Mouse (Mus musculus): ENCODE measurements around the gene Olfr10. TPM values are rescaled to one million over a fixed set of nuclear protein-coding genes. Genes with fewer than 3 reads are reported as not detected.
"Not testable (repeated sequence)": the region's sequence is repeated elsewhere in the genome, so short reads cannot be mapped to it uniquely, and the experiment has no call there.

Olfr10 gene
- total RNA-seq, 2 experiments from 2014 or later, result not detected

DNA sequence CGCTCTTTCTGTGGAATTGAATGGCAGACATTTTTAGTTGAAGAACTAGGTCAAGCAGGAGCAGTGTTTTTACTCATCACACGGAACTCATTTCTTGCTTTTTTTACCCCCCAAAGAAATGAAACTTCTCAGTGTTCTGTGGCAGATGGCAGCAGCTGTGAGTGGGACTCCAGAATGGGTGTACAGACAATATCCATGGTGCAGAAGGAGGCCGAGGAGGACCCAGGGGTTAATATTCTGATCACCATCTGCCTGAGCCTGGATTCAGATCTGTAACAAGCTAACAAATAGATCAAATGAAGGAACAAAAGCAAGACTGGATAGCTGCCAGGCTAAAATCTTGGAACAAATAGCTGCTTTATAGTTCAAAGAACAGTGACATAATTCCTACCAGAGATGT lies 11.8 kb upstream of the Olfr10 start:
- intact Hi-C loops (cut with DNase I), result no loop called here
- no peak for DNase-seq

DNA sequence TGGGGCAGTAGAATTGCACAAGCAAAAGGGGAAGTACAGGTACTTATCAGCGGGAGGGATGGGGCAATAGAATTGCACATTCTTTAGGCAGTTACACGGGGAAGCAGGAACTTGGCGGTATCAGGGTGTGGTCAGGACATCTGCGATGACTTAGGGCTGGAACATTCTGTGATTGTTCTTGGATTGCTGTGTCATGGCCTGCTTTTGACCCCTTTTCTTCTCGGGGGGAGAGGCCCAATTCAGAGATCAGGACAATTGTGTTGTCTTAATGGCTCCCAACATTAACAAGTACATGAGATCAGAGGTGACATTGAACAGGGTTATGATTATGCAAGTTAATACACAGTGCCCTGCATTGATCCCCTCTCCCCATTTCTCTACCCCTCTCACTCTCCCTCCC lies 4.0 kb downstream of the Olfr10 start:
- intact Hi-C loops (cut with DNase I); DNase-seq: not testable (repeated sequence)

DNA sequence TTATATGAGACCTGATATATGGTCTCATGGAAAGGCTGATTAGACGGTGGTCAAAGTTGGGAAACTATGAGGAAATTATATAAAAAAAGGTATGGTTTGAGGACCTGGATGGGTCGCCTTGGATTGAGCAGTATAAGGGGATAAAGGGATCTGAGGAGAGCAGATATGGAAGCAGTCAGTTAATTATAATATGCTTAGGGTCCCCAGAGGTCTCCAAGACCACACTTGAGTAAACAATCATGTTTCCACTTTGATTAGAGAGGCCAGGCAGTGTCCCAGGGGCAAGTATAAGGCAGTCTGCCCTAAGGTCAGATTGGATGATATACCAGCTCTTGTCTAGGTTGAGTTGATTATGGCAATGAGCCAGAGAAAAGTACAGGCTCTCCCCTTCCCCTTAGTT lies 17.9 kb downstream of the Olfr10 start, which contains the start of gene Olfr1391:
Olfr1391 (plus strand) TSS at position 301 of the 400 bp plus-strand sequence.
- DNase-seq, result no peak
- intact Hi-C loops (cut with DNase I), result no loop called here

DNA sequence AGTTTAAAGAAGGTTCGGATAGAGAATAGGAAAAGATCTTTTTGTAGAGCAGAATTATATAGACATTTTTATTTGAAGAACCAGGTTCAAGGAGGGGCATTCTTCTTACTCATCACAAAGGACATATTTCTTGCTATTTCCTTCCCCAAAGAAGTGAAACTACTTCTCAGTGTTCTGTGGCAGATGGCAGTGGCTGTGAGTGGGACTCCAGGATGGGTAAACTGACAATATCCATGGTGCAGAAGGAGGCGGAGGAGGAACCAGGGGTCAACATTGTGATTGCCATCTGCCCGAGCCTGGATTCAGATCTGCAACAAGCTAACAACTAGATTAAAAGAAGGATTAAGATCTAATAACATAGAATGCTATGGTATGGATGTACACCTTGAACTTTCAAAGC lies 22.2 kb downstream of the Olfr10 start:
- intact Hi-C loops (cut with DNase I), result no loop called here
- DNase-seq, result no peak

DNA sequence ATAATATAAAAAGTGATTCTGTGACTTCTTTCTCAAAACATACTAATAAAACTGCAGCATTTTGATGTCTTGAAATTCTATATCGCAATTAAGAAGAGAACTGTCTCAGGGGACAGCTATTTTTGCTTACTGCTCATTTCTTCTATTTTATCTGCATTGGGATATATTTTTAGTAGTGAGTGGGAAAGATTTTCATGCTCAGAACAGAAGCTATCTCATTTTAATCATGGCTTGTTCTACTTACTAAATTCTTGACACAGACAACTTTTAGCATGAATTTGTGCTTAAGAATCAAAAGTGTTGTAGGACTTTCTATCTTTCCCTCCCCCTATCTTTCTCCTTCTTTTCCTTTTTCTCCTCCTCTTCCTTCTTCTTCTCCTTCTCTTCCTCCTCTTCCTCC lies 25.1 kb downstream of the Olfr10 start:
- DNase-seq, result no peak
- intact Hi-C loops (cut with DNase I), result no loop called here

DNA sequence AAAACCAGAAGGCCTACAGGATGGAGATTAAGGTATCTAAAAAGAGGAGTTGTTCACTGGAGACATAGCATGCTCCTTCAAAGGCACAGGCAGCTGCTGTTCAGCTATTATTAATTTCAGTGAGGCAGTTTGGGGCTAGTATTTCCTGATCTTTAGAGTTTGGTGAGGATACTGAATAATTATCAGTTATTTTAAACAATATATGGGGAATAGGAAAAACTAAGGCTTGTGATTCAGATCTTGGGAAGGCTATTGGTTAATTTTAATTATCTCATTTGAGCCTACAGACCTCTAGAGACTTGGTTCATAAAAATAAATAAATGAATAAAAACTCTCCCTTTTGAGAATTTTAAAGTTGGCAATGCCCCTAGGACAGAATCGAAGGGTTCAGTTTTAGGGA lies 30.3 kb downstream of the Olfr10 start, which contains the start of gene Olfr1390:
Olfr1390 (plus strand) TSS at position 301 of the 400 bp plus-strand sequence.
- DNase-seq, result no peak
- intact Hi-C loops (cut with DNase I), result no loop called here

DNA sequence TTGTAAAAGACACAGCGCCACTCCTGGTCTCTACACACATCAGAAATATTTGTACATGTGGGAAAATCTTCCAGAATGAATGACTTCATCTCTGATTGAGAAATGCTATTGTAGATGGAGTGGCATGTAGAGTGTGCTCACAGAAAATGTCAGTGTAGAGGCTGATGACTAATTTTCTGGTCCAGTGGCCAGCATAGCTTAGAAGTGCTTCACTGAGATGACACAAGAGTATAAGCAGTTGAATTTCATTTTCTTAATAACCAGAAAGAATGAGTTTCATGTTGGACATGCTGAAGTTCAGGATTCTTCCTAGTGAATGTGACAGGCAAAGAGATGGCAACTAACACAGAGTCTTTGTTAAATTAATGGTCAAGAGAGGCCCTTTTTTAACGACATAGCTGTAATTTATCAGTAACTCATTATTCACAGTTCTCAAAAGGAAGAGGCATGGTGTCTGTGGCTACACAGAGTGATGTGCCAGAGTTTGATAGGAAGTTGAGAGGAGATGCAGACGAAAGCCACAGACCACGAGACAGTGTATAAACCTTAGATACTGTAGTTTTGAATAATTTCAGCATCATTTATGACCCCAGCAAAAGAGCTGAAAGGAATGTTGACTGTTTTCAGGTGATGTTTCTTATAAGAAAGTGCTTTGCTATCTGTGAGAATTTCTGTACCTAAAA lies 32.8 kb downstream of the Olfr10 start:
- no peak for DNase-seq
- intact Hi-C loops (cut with DNase I), result no loop called here

Other genes starting within 250 kb of the Olfr10 start
- under 1 TPM; 0.14 to 0.46 TPM for gene Tgtp2, start 240.5 kb upstream of the Olfr10 start, total RNA-seq (2021)
- gene Ifi47, start 228.2 kb upstream of the Olfr10 start, total RNA-seq (2021), result 1 to 10 TPM; 2.4 to 3.4 TPM
- 1 to 10 TPM; 1.2 to 1.4 TPM for gene Olfr1396, start 189.9 kb upstream of the Olfr10 start, total RNA-seq (2021)
- gene Olfr1395, start 162.5 kb upstream of the Olfr10 start, total RNA-seq (2021), result not detected
- gene Olfr1394, start 150.4 kb upstream of the Olfr10 start, total RNA-seq (2021), result not detected
- gene Btnl9, start 117.6 kb upstream of the Olfr10 start, total RNA-seq (2021), result 10 to 100 TPM; 48.3 to 52.4 TPM
- 10 to 100 TPM; 26.3 to 27.0 TPM for gene Zfp62, start 101.4 kb upstream of the Olfr10 start, total RNA-seq (2021)
- gene Mgat1, start 60.5 kb upstream of the Olfr10 start, total RNA-seq (2021), result 10 to 100 TPM; 59.3 to 68.4 TPM
- gene Olfr1393, start 26.4 kb upstream of the Olfr10 start, total RNA-seq (2021), result under 1 TPM; 0.32 to 0.48 TPM
- gene Olfr1392, start 19.5 kb upstream of the Olfr10 start, total RNA-seq (2021), result not detected
- not detected for gene Olfr1391, start 18.0 kb downstream of the Olfr10 start, total RNA-seq (2021)
- not detected for gene Olfr1390, start 30.4 kb downstream of the Olfr10 start, total RNA-seq (2021)
- not detected for gene Olfr1389, start 118.3 kb downstream of the Olfr10 start, total RNA-seq (2021)
- gene Olfr1388, start 131.9 kb downstream of the Olfr10 start, total RNA-seq (2021), result under 1 TPM in 1 of 2 experiments, not detected in 1; 0.07 TPM
- under 1 TPM in 1 of 2 experiments, not detected in 1; 0.05 TPM for gene Olfr1387, start 150.6 kb downstream of the Olfr10 start, total RNA-seq (2021)
- not detected for gene Olfr1386, start 160.3 kb downstream of the Olfr10 start, total RNA-seq (2021)
- gene Olfr1385, start 184.3 kb downstream of the Olfr10 start, total RNA-seq (2021), result not detected
- gene Olfr1384, start 202.0 kb downstream of the Olfr10 start, total RNA-seq (2021), result under 1 TPM; 0.22 to 0.26 TPM
- under 1 TPM; 0.41 to 0.63 TPM for gene Olfr1383, start 214.9 kb downstream of the Olfr10 start, total RNA-seq (2021)
- gene Olfr1382, start 223.5 kb downstream of the Olfr10 start, total RNA-seq (2021), result not detected
- not detected for gene Olfr1381, start 238.7 kb downstream of the Olfr10 start, total RNA-seq (2021)